Comparison of ENCODE assay signal across 9 mouse cellular contexts in genomic region chr13:35581616-35582015, GRCm38 (mm10).
DNase-seq lines count a peak whose midpoint lies in the region; ATAC-seq and TF ChIP-seq lines count a peak whose summit lies in the region.
"Had no signal": no experiment of that assay in that cellular context is flagged by ENCODE, and none has a peak within 500 bp of the region (broad histone marks: within the 10 kb centered on the region; RNA-seq: fewer than 3 reads in every experiment).

No protein-coding gene starts in this region.

- no peak overlapping the region for H3K4me2 ChIP-seq in hindbrain, embryonic 11.5 days (replicated peaks; ENCODE audit: low read depth, low read length)
- no peak overlapping the region for H3K4me2 ChIP-seq in hindbrain, embryonic 16.5 days (ENCODE audit: low read length)
- H3K4me2 ChIP-seq in limb, embryonic 12.5 days: no peak overlapping the region

- WGBS in hindbrain, embryonic 11.5 days: 25% methylated on average over 3 of the region's 3 CpGs
- WGBS in hindbrain, embryonic 16.5 days: 17% methylated on average over 3 of the region's 3 CpGs
- 14% methylated on average over 3 of the region's 3 CpGs for WGBS in limb, embryonic 12.5 days
- WGBS in lung, adult 2 months: 37% methylated on average over 3 of the region's 3 CpGs

- H3K27me3 ChIP-seq in hindbrain, embryonic 11.5 days (ENCODE audit: control insufficient read depth, insufficient read depth, low read length): no peaks in the 10 kb centered on the region
- no peaks in the 10 kb centered on the region for H3K27me3 ChIP-seq in hindbrain, embryonic 16.5 days (replicated peaks; ENCODE audit: control insufficient read depth, insufficient read depth, low read length)
- H3K27me3 ChIP-seq in limb, embryonic 12.5 days: no peaks in the 10 kb centered on the region

- no peaks in the 10 kb centered on the region for H3K36me3 ChIP-seq in hindbrain, embryonic 11.5 days (ENCODE audit: control insufficient read depth, insufficient read depth, low read length)
- H3K36me3 ChIP-seq in hindbrain, embryonic 16.5 days (ENCODE audit: control insufficient read depth, insufficient read depth, low read length): no peaks in the 10 kb centered on the region
- no peaks in the 10 kb centered on the region for H3K36me3 ChIP-seq in limb, embryonic 12.5 days

- no peak for TF ChIP-seq CTCF in layer of hippocampus, adult 2 months (conservative IDR thresholded peaks at IDR 0.05)
- no peak for TF ChIP-seq CTCF in lung, adult 2 months (IDR thresholded peaks at IDR 0.05; ENCODE audit: insufficient read depth, low read length)

- H3K9me3 ChIP-seq in hindbrain, embryonic 11.5 days (ENCODE audit: control insufficient read depth, low read length): no peaks in the 10 kb centered on the region
- H3K9me3 ChIP-seq in hindbrain, embryonic 16.5 days (ENCODE audit: control insufficient read depth, low read length): no peaks in the 10 kb centered on the region
- H3K9me3 ChIP-seq in limb, embryonic 12.5 days: no peaks in the 10 kb centered on the region

- no peaks in the 10 kb centered on the region for H3K4me1 ChIP-seq in hindbrain, embryonic 11.5 days (replicated peaks; ENCODE audit: control insufficient read depth, insufficient read depth, low read length)
- H3K4me1 ChIP-seq in hindbrain, embryonic 16.5 days (ENCODE audit: control insufficient read depth, insufficient read depth, low read depth, low read length): no peaks in the 10 kb centered on the region
- no peaks in the 10 kb centered on the region; the same call in 1 of the 2 replicates for H3K4me1 ChIP-seq in limb, embryonic 12.5 days (replicated peaks)
- H3K4me1 ChIP-seq in lung, adult 2 months (ENCODE audit: control insufficient read depth, insufficient read depth, low read length): no peaks in the 10 kb centered on the region

- peak; percentile 70 for ATAC-seq in hindbrain, embryonic 11.5 days (ENCODE audit: low FRiP score)
- no peak for ATAC-seq in hindbrain, embryonic 16.5 days
- peak; percentile 79; the same call in 1 of the 2 replicates for ATAC-seq in limb, embryonic 12.5 days (ENCODE audit: insufficient number of reproducible peaks, insufficient read depth, low FRiP score, low TSS enrichment, low read depth)

- peak; percentile 72 for DNase-seq in hindbrain, embryonic 11.5 days (ENCODE audit: low spot score)
- DNase-seq in ES-CJ7 (ENCODE audit: low read depth, low spot score): peak; percentile 64
- DNase-seq in embryo, embryonic 10.5 days (ENCODE audit: low spot score): peak; percentile 81
- no peak for DNase-seq in layer of hippocampus, adult 2 months (ENCODE audit: low spot score in 2 of 2)
- DNase-seq in left cerebral cortex, adult 8-10 months (ENCODE audit: low spot score in 2 of 2): no peak
- no peak for DNase-seq in lung, adult 2 months
- DNase-seq: cerebellum, adult 11-12 months had no signal

- no peak for TF ChIP-seq POLR2A in lung, adult 2 months (IDR thresholded peaks at IDR 0.05; ENCODE audit: borderline replicate concordance, extremely low read depth, low read depth, low read length)

- H3K4me3 ChIP-seq in hindbrain, embryonic 11.5 days (ENCODE audit: low read depth, low read length): no peak overlapping the region
- H3K4me3 ChIP-seq in hindbrain, embryonic 16.5 days (ENCODE audit: low read length): no peak overlapping the region
- no peak overlapping the region for H3K4me3 ChIP-seq in limb, embryonic 12.5 days (replicated peaks)
- no peak overlapping the region for H3K4me3 ChIP-seq in layer of hippocampus, adult 2 months
- H3K4me3 ChIP-seq in lung, adult 2 months (replicated peaks; ENCODE audit: extremely low read depth, low read depth, low read length): no peak overlapping the region

- H3K9ac ChIP-seq in hindbrain, embryonic 11.5 days (ENCODE audit: low read depth, low read length): no peak overlapping the region
- no peak overlapping the region for H3K9ac ChIP-seq in hindbrain, embryonic 16.5 days (ENCODE audit: low read depth, low read length)
- H3K9ac ChIP-seq in limb, embryonic 12.5 days (replicated peaks): no peak overlapping the region

- H3K27ac ChIP-seq in hindbrain, embryonic 11.5 days (ENCODE audit: low read depth, low read length): no peak overlapping the region
- H3K27ac ChIP-seq in hindbrain, embryonic 16.5 days (ENCODE audit: low read depth, low read length): no peak overlapping the region
- H3K27ac ChIP-seq in limb, embryonic 12.5 days: no peak overlapping the region
- no peak overlapping the region for H3K27ac ChIP-seq in layer of hippocampus, adult 2 months

Comparison
In these comparisons a context has a peak if more than half of its experiments do, and no peak if none do; other contexts are left out.
1. DNase-seq: peak in hindbrain, embryonic 11.5 days (single experiment), ES-CJ7 (single experiment) and embryo, embryonic 10.5 days (single experiment); none in layer of hippocampus, adult 2 months (0 of 2), left cerebral cortex, adult 8-10 months (0 of 2) and lung, adult 2 months (single experiment).